Mouse (Mus musculus) layer of hippocampus, postnatal 14 days (tissue): Measurements from ENCODE around the gene Ctnnbip1. TPM values are rescaled to one million over a fixed set of nuclear protein-coding genes. Genes with fewer than 3 reads are reported as not detected.
A peak's percentile ranks its signal among the peaks of the same experiment; 100 is the strongest.

ENCODE experiments used
- DNase-seq, 2 experiments: peaks; one replicate each; pipeline ENCODE4 v3.0.0; 2021 to 2022; ENCODE audit warnings: low spot score in 2 of 2, mixed read lengths in 1 of 2
- total RNA-seq, 2 experiments: library from RNA; stranded (reverse); gene quantifications; 2 replicates each; pipeline ENCODE4 v1.2.3; 2021

Gene Ctnnbip1
- total RNA-seq, 2 experiments from 2014 or later, result 57.9 to 58.9 TPM

GRCm38 (mm10) chr4:149558389-149558788 lies 40.4 kb downstream of the Ctnnbip1 start:
- no peak for DNase-seq

- no peak for DNase-seq
Measured at GRCm38 (mm10) chr4:149561392-149561791, 43.4 kb downstream of the Ctnnbip1 start.

- DNase-seq, result peak; percentile 63 to 68
Measured at GRCm38 (mm10) chr4:149561986-149562904, 44.2 kb downstream of the Ctnnbip1 start.

- peak in 1 of 2 experiments; percentile 37 for DNase-seq
Measured at GRCm38 (mm10) chr4:149562905-149563347, 44.9 kb downstream of the Ctnnbip1 start.

GRCm38 (mm10) chr4:149563941-149564361 lies 45.9 kb downstream of the Ctnnbip1 start:
- DNase-seq, result no peak

GRCm38 (mm10) chr4:149564452-149565407 lies 46.7 kb downstream of the Ctnnbip1 start:
- peak; percentile 42 to 55 for DNase-seq

GRCm38 (mm10) chr4:149567432-149568026 lies 49.5 kb downstream of the Ctnnbip1 start:
- no peak for DNase-seq

- no peak for DNase-seq
Measured at GRCm38 (mm10) chr4:149568622-149569021, 50.6 kb downstream of the Ctnnbip1 start.

GRCm38 (mm10) chr4:149569781-149570497 lies 51.9 kb downstream of the Ctnnbip1 start:
- no peak for DNase-seq

- no peak for DNase-seq
Measured at GRCm38 (mm10) chr4:149570498-149570863, 52.4 kb downstream of the Ctnnbip1 start.

GRCm38 (mm10) chr4:149571209-149571608 lies 53.2 kb downstream of the Ctnnbip1 start:
- DNase-seq, result no peak

GRCm38 (mm10) chr4:149571651-149572149 lies 53.7 kb downstream of the Ctnnbip1 start:
- DNase-seq, result no peak

GRCm38 (mm10) chr4:149572446-149572845 lies 54.4 kb downstream of the Ctnnbip1 start:
- no peak for DNase-seq

GRCm38 (mm10) chr4:149572851-149573250 lies 54.8 kb downstream of the Ctnnbip1 start:
- no peak for DNase-seq

- DNase-seq, result no peak
Measured at GRCm38 (mm10) chr4:149574391-149574821, 56.4 kb downstream of the Ctnnbip1 start.

- no peak for DNase-seq
Measured at GRCm38 (mm10) chr4:149576061-149576460, 58.0 kb downstream of the Ctnnbip1 start.

- no peak for DNase-seq
Measured at GRCm38 (mm10) chr4:149576993-149577548, 59.0 kb downstream of the Ctnnbip1 start.

- no peak for DNase-seq
Measured at GRCm38 (mm10) chr4:149578085-149578681, 60.1 kb downstream of the Ctnnbip1 start.

- DNase-seq, result no peak
Measured at GRCm38 (mm10) chr4:149578831-149579230, 60.8 kb downstream of the Ctnnbip1 start.
